Mouse (Mus musculus): ENCODE results near the gene Gnai1. TPM values are rescaled to one million over a fixed set of nuclear protein-coding genes. Genes with fewer than 3 reads are reported as not detected.
"Not testable (repeated sequence)": the region's sequence is repeated elsewhere in the genome, so short reads cannot be mapped to it uniquely, and the experiment has no call there.

Gene Gnai1
- polyA plus RNA-seq, 1 experiment from 2014 or later, result 54.3 TPM

GRCm38 (mm10) chr5:18347297-18347696, 12.9 kb downstream of the Gnai1 start:
- TF ChIP-seq CTCF (IDR thresholded peaks at IDR 0.05; ENCODE audit: low read depth), result no peak
- ATAC-seq (ENCODE audit: insufficient read depth), result no peak
- Histone ChIP-seq H3K9ac (no peak overlapping the region), H3K27me3 (ENCODE audit: insufficient read depth, low read length) (no peaks in the 10 kb centered on the region), H3K27ac (ENCODE audit: low read depth) (no peak overlapping the region), H3K4me3 (ENCODE audit: low read depth, low read length) (no peak overlapping the region), H3K4me2 (no peak overlapping the region), H3K36me3 (ENCODE audit: insufficient read depth) (no peaks in the 10 kb centered on the region), H3K9me3 (ENCODE audit: low read depth, low read length) (no peaks in the 10 kb centered on the region), H3K4me1 (ENCODE audit: insufficient read depth) (no peaks in the 10 kb centered on the region)
- no peak for DNase-seq
- 96% methylated on average over 3 of the region's 3 CpGs for WGBS

GRCm38 (mm10) chr5:18343455-18344142, 16.6 kb downstream of the Gnai1 start:
- Histone ChIP-seq H3K27me3 (ENCODE audit: insufficient read depth, low read length) (no peaks in the 10 kb centered on the region), H3K9me3 (ENCODE audit: low read depth, low read length) (no peaks in the 10 kb centered on the region), H3K4me1 (ENCODE audit: insufficient read depth) (no peaks in the 10 kb centered on the region), H3K9ac (no peak overlapping the region), H3K27ac (ENCODE audit: low read depth) (no peak overlapping the region), H3K4me3 (ENCODE audit: low read depth, low read length) (no peak overlapping the region), H3K4me2 (no peak overlapping the region), H3K36me3 (ENCODE audit: insufficient read depth) (no peaks in the 10 kb centered on the region)
- 84% methylated on average over 4 of the region's 4 CpGs for WGBS
- no peak for TF ChIP-seq CTCF (IDR thresholded peaks at IDR 0.05; ENCODE audit: low read depth)
- DNase-seq (no peak), ATAC-seq (ENCODE audit: insufficient read depth) (no peak)

- H3K27ac ChIP-seq (ENCODE audit: low read depth), result no peak overlapping the region
- ATAC-seq (ENCODE audit: insufficient read depth) (no peak), DNase-seq (no peak)
- H3K27me3 ChIP-seq (ENCODE audit: insufficient read depth, low read length), result no peaks in the 10 kb centered on the region
- no peak overlapping the region for H3K4me3 ChIP-seq (ENCODE audit: low read depth, low read length)
- no peaks in the 10 kb centered on the region for H3K36me3 ChIP-seq (ENCODE audit: insufficient read depth)
- no peaks in the 10 kb centered on the region for H3K4me1 ChIP-seq (ENCODE audit: insufficient read depth)
- H3K4me2 ChIP-seq, result no peak overlapping the region
- no peak for TF ChIP-seq CTCF (IDR thresholded peaks at IDR 0.05; ENCODE audit: low read depth)
- 57% methylated on average over 4 of the region's 4 CpGs for WGBS
- H3K9me3 ChIP-seq (ENCODE audit: low read depth, low read length), result no peaks in the 10 kb centered on the region
- no peak overlapping the region for H3K9ac ChIP-seq
Observed at GRCm38 (mm10) chr5:18342765-18343454, 17.2 kb downstream of the Gnai1 start.

GRCm38 (mm10) chr5:18341876-18342275, 18.3 kb downstream of the Gnai1 start:
- 93% methylated on average over 1 of the region's 1 CpGs for WGBS

GRCm38 (mm10) chr5:18332256-18332655, 27.9 kb downstream of the Gnai1 start:
- Histone ChIP-seq H3K4me2 (no peak overlapping the region), H3K4me1 (ENCODE audit: insufficient read depth) (no peaks in the 10 kb centered on the region), H3K27me3 (ENCODE audit: insufficient read depth, low read length) (no peaks in the 10 kb centered on the region), H3K27ac (ENCODE audit: low read depth) (no peak overlapping the region), H3K4me3 (ENCODE audit: low read depth, low read length) (no peak overlapping the region), H3K9me3 (ENCODE audit: low read depth, low read length) (no peaks in the 10 kb centered on the region), H3K9ac (no peak overlapping the region), H3K36me3 (ENCODE audit: insufficient read depth) (no peaks in the 10 kb centered on the region)
- WGBS, result 46% methylated on average over 5 of the region's 5 CpGs
- ATAC-seq (ENCODE audit: insufficient read depth), result no peak
- TF ChIP-seq CTCF (IDR thresholded peaks at IDR 0.05; ENCODE audit: low read depth), result no peak
- peak; percentile 59 for DNase-seq

More at GRCm38 (mm10) chr5:18341876-18342275, 18.3 kb downstream of the Gnai1 start:
- not testable (repeated sequence) for H3K4me2 ChIP-seq; H3K9me3 ChIP-seq (ENCODE audit: low read depth, low read length); H3K4me1 ChIP-seq (ENCODE audit: insufficient read depth); H3K27ac ChIP-seq (ENCODE audit: low read depth); H3K36me3 ChIP-seq (ENCODE audit: insufficient read depth); H3K9ac ChIP-seq; H3K4me3 ChIP-seq (ENCODE audit: low read depth, low read length); H3K27me3 ChIP-seq (ENCODE audit: insufficient read depth, low read length); DNase-seq
- ATAC-seq (ENCODE audit: insufficient read depth), result 0 out of 2 replicates have a peak, but pooled peaks have one; percentile 11

- Histone ChIP-seq H3K9ac (no peak overlapping the region), H3K9me3 (ENCODE audit: low read depth, low read length) (no peaks in the 10 kb centered on the region), H3K27me3 (ENCODE audit: insufficient read depth, low read length) (no peaks in the 10 kb centered on the region), H3K4me2 (no peak overlapping the region), H3K27ac (ENCODE audit: low read depth) (no peak overlapping the region; the same call in 1 of the 2 replicates), H3K36me3 (ENCODE audit: insufficient read depth) (no peaks in the 10 kb centered on the region), H3K4me1 (ENCODE audit: insufficient read depth) (no peaks in the 10 kb centered on the region), H3K4me3 (ENCODE audit: low read depth, low read length) (no peak overlapping the region)
- WGBS, result 32% methylated on average over 8 of the region's 8 CpGs
- ATAC-seq (ENCODE audit: insufficient read depth), result peak; percentile 47; the same call in 1 of the 2 replicates
- 0 out of 2 replicates have a peak, but pooled peaks have one; percentile 12 for TF ChIP-seq CTCF (IDR thresholded peaks at IDR 0.05; ENCODE audit: low read depth)
- DNase-seq, result peak; percentile 36
Observed at GRCm38 (mm10) chr5:18330726-18331125, 29.4 kb downstream of the Gnai1 start.

GRCm38 (mm10) chr5:18326159-18326558, 34.0 kb downstream of the Gnai1 start:
- TF ChIP-seq CTCF (IDR thresholded peaks at IDR 0.05; ENCODE audit: low read depth), result no peak
- Histone ChIP-seq H3K4me2 (no peak overlapping the region), H3K36me3 (ENCODE audit: insufficient read depth) (no peaks in the 10 kb centered on the region), H3K9me3 (ENCODE audit: low read depth, low read length) (no peaks in the 10 kb centered on the region), H3K4me3 (ENCODE audit: low read depth, low read length) (no peak overlapping the region), H3K4me1 (ENCODE audit: insufficient read depth) (no peaks in the 10 kb centered on the region; the same call in 1 of the 2 replicates), H3K27ac (ENCODE audit: low read depth) (no peak overlapping the region), H3K27me3 (ENCODE audit: insufficient read depth, low read length) (no peaks in the 10 kb centered on the region), H3K9ac (no peak overlapping the region)
- no peak for ATAC-seq (ENCODE audit: insufficient read depth)
- DNase-seq, result no peak
- WGBS, result 87% methylated on average over 6 of the region's 6 CpGs
